Mouse (Mus musculus) lung, adult 2 months (tissue): Measurements from ENCODE around the gene Dennd6b.

Experiments
- CTCF ChIP-seq: fragments of 200-500 bp; IDR thresholded peaks from 2 replicates; pipeline ENCODE4 v1.5.1; 2011; ENCODE audit warnings: mild to moderate bottlenecking, low read length, control low read depth; ENCODE audit not compliant: insufficient read depth
- POLR2A ChIP-seq: fragments of 200-500 bp; IDR thresholded peaks from 2 replicates; pipeline ENCODE4 v1.6.1; 2011; ENCODE audit warnings: low read depth, mild to moderate bottlenecking, control low read depth, low read length, borderline replicate concordance; ENCODE audit errors: extremely low read depth

DNA sequence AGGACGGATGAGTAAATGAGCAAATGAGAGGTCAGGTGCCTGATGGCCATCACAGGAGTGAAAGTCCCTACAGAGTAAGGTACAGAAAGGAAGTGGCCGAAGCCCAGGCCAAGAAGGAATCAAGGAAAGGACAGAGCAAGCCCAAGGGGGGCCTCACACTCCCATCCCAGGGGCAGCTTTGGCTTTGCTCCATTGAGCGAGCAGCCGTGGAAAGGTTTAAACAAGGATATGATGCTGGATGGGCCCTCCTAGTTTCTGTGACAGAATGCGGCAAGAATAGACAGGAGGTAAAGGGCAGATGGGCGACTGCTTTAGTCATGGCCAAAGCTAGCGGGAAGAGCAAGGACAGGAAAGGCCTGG lies 58.3 kb downstream of the Dennd6b start:
- TF ChIP-seq CTCF (no peak), POLR2A (no peak)
